Mouse (Mus musculus) ES-Bruce4 (cell line): ENCODE results near the gene Gpat2.

Experiments
- CTCF ChIP-seq: IDR thresholded peaks from one replicate; pipeline ENCODE4 v1.8.1; 2011; ENCODE audit warnings: low read depth, low read length
- EP300 ChIP-seq: IDR thresholded peaks from 2 replicates; pipeline ENCODE4 v1.6.1; 2011; ENCODE audit warnings: low read depth, low read length; ENCODE audit not compliant: insufficient read depth

GRCm38 (mm10) chr2:127424977-127425376 lies at the start of gene Gpat2:
- TF ChIP-seq CTCF (no peak), EP300 (no peak)
